Mouse (Mus musculus) midbrain, embryonic 16.5 days (tissue): ENCODE measurements around the gene Acer2. TPM values are rescaled to one million over a fixed set of nuclear protein-coding genes. Genes with fewer than 3 reads are reported as not detected.
A peak's percentile ranks its signal among the peaks of the same experiment; 100 is the strongest.

ENCODE experiments used
- ATAC-seq: fragments of 200-750 bp; cut with Nextera tagmentation; 2 replicates; pipeline ENCODE4 v1.8.0; 2017; ENCODE audit warnings: moderate TSS enrichment
- H3K27ac ChIP-seq: fragments of 300-500 bp; sonication (generic); 2 replicates; pipeline ENCODE4 v1.5.1; 2014; ENCODE audit warnings: mild to moderate bottlenecking, low read length, mixed read lengths
- H3K27me3 ChIP-seq: fragments of 300-500 bp; sonication (generic); 2 replicates; pipeline ENCODE4 v1.6.1; 2014; ENCODE audit warnings: low read depth, low read length, mixed read lengths; ENCODE audit not compliant: control insufficient read depth, insufficient read depth
- H3K36me3 ChIP-seq: fragments of 300-500 bp; sonication (generic); 2 replicates; pipeline ENCODE4 v1.6.1; 2014; ENCODE audit warnings: mild to moderate bottlenecking, low read length, moderate library complexity, mixed read lengths; ENCODE audit not compliant: control insufficient read depth, insufficient read depth
- H3K4me1 ChIP-seq: fragments of 300-500 bp; sonication (generic); 2 replicates; pipeline ENCODE4 v1.6.1; 2014; ENCODE audit warnings: mild to moderate bottlenecking, low read length, mixed read lengths; ENCODE audit not compliant: control insufficient read depth, insufficient read depth
- H3K4me2 ChIP-seq: fragments of 300-500 bp; sonication (generic); 2 replicates; pipeline ENCODE4 v1.6.1; 2014; ENCODE audit warnings: mild to moderate bottlenecking, low read length, mixed read lengths
- H3K4me3 ChIP-seq: fragments of 300-500 bp; sonication (generic); 2 replicates; pipeline ENCODE4 v1.5.1; 2014; ENCODE audit warnings: low read depth, mild to moderate bottlenecking, low read length, moderate library complexity, mixed read lengths
- H3K9ac ChIP-seq: fragments of 300-500 bp; sonication (generic); 2 replicates; pipeline ENCODE4 v1.6.1; 2014; ENCODE audit warnings: low read depth, low read length, mixed read lengths
- H3K9me3 ChIP-seq: fragments of 300-500 bp; sonication (generic); replicated peaks from 2 replicates; pipeline ENCODE4 v1.6.1; 2014; ENCODE audit warnings: mild to moderate bottlenecking, low read length, mixed read lengths; ENCODE audit not compliant: control insufficient read depth, poor library complexity, severe bottlenecking
- WGBS: fragments of 180-500 bp; shearing (Covaris S2); extraction: QIAGEN DNeasy Blood & Tissue Kit; methylation state at CpG from one replicate; pipeline ENCODE4 v1.1.7; 2014; 5-methylcytosine and 5-hydroxymethylcytosine counted together
- polyA plus RNA-seq: library from polyadenylated mRNA; unstranded; fragments of >200 nt; fragmentation: Nextera tagmentation; extraction: Ambion mirVana; gene quantifications from 2 replicates; pipeline ENCODE4 v1.2.1, GENCODE M21; 2015

Gene Acer2
- polyA plus RNA-seq, 1 experiment from 2014 or later, result 22.0 TPM

DNA sequence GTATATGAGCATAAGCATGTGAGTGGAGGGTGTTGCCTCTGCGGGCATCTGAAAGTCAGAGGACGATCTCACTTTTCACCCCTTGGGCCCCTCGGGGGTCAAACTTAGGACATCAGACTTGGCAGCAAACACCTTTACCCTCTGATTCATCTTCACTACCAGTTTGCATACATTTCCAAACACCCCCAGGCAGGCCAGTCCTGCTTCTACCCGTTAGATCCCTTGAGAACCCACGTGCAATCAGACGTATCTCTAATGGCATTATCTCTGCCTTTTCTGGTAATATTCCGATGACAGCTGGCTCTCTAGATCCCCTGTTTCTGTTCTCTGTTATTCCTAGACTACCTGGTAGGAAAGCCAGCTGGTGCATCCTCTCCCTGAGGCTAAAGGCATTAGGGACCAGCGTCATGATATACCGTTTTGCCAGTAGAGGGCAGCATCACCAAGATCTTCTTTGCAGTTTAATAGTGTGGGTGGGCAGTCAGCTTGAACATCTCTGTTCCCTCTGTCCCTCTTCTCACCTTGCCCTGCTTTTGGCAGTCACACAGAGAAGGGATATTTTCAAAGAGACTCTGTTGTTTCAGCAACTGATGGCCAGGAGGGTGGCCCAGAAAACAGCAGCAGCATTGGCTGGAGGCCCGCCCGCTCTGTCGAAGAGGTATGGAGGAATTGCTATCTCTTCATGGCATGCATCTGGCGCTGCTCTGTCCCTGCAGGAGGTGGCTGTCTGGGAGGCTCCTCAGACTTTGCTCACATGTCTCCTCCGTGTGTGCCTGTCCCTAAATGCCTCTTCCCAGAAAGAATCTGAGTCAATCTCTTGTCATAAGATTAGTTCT lies 83.6 kb downstream of the Acer2 start:
- Histone ChIP-seq H3K9me3 (no peaks in the 10 kb centered on the region), H3K4me2 (peak overlapping the region; percentile 33), H3K9ac (no peak overlapping the region), H3K4me1 (no peaks in the 10 kb centered on the region), H3K27ac (no peak overlapping the region; the same call in 1 of the 2 replicates), H3K4me3 (no peak overlapping the region), H3K36me3 (no peaks in the 10 kb centered on the region), H3K27me3 (no peaks in the 10 kb centered on the region)
- WGBS, result 43% methylated on average over 14 of the region's 14 CpGs
- ATAC-seq, result peak; percentile 87

DNA sequence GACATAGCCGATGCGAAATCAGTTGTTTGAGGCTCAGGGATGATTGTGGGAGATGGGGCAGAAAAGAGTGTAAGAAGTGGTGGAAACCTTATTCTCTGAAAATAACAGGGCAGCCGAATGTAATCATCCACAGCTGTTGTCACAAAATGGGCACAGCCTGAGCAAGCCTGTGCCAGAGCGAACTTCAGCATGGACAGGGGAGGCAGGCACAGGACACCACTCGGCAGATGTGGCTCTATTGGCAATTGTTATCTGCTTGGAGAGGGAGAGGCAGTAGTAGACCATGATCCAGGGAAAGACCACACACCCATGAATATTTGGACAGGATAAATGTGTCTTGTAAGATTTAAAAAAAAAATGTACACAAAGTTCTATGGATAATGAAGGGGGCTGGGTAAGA lies 103.1 kb downstream of the Acer2 start:
- no peaks in the 10 kb centered on the region for H3K9me3 ChIP-seq
- H3K27ac ChIP-seq, result no peak overlapping the region
- no peaks in the 10 kb centered on the region for H3K36me3 ChIP-seq
- H3K4me1 ChIP-seq, result no peaks in the 10 kb centered on the region
- H3K27me3 ChIP-seq, result no peaks in the 10 kb centered on the region
- ATAC-seq, result no peak
- 88% methylated on average over 5 of the region's 5 CpGs for WGBS
- no peak overlapping the region for H3K9ac ChIP-seq
- no peak overlapping the region for H3K4me2 ChIP-seq
- no peak overlapping the region for H3K4me3 ChIP-seq

Other genes with a start within 250 kb of the Acer2 start
- 38.2 and 40.2 TPM in 2 replicates for gene Plin2, start 204.3 kb upstream of the Acer2 start, polyA plus RNA-seq
- gene Dennd4c, start 125.8 kb upstream of the Acer2 start, polyA plus RNA-seq, result 2.1 and 3.9 TPM in 2 replicates
- 320 and 367 TPM in 2 replicates for gene Rps6, start 17.0 kb upstream of the Acer2 start, polyA plus RNA-seq